Mouse (Mus musculus): Measurements from ENCODE around the gene Asprv1.

Asprv1 gene

DNA sequence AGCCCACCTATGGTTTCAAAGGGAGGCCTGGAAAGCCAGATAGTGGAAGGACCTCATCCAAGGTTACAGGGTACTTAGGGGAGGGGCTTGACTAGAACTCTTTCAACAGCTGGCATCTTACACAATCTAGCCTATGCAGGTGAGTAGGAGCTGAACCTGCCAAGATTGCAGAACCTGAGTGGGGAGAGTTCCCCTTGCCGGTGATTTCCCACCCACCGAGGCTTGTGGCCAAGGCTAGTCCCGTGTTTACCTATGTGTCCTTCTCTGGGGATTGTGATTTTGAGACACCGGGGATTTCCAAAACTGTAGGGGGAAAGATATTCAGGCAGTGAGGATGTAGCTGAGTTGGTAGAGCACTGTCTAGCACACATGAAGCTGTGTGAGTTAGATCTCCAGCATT, 12.7 kb upstream of the Asprv1 start:
- DNase-seq (ENCODE audit: low read depth, low spot score) = no peak

DNA sequence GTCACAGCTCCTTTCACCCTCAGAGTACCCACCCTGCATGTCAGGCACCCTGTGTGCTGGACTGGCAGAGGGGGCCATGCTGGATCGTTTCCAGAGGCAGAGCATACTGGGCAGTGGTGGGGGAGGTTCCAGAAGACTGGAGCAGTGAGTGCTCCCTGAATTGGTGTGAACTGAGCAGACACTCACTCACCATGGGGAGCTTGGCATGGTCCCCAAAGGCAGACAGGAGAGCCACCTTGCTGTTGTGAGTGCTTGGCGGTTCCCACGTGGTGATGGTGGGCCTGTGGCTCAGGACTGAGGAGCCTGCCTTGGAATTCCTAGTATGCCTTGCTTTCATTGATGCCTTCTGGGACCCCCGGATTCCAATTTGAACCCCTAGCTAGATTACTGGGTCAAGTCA, 4.8 kb upstream of the Asprv1 start:
- no peak for DNase-seq (ENCODE audit: low read depth, low spot score)

GRCm38 (mm10) chr6:86624074-86625030, 3.6 kb upstream of the Asprv1 start:
- DNase-seq (ENCODE audit: low read depth, low spot score) = peak; percentile 37

GRCm38 (mm10) chr6:86630141-86630540, 2.2 kb downstream of the Asprv1 start:
- no peak for DNase-seq (ENCODE audit: low read depth, low spot score)

DNA sequence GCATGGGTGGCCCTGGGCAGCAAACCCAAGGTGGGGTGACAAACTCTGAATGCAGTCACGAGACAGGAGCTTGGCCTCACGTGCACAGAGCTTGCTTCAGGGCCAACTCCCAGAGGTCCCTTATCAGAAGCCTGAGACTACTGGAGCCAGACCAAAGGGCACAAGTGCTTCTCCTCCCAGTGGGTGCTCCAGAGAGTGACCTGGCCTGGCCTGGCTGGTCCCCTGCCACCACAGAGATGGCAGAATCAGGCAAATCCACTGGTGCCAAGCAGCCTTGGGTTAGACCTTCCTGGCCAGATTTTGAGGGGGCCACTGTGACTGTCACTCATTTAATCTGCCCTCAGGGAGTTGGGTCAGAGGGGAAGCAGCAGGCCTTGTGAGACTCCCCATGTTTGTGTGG, 8.5 kb downstream of the Asprv1 start:
- DNase-seq (ENCODE audit: low read depth, low spot score) = no peak

DNA sequence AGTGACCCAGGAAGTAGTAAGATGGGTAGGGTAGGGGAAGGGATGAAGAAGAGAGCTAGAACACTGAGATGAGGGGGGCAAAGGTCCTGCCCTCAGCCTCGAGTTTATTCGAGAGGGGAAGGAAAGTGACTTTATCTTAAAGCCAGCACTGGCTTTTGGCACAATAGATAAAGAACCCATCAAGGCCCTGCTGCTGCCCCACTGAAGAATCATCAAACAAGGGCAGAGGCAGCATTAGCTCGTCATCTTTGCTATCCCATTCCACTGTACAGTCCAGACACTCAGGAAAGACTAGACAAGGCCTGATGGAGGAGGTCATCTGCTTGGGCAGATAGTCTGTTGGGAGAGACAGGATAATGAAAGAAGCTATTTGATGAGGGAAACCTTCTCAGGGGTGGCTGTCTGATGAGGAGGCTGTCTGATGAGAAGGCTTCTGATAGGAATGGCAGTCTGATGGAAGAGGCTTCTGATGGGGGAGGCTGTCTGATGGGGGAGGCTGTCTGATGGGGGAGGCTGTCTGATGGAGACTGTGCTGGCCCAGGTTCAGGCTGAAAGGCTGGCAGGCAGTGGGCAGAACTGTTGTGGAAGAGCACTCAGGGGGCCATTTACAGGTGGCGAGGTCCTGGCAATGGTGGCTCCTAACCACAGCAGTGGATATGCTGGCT, 9.3 kb downstream of the Asprv1 start:
- no peak for DNase-seq (ENCODE audit: low read depth, low spot score)

DNA sequence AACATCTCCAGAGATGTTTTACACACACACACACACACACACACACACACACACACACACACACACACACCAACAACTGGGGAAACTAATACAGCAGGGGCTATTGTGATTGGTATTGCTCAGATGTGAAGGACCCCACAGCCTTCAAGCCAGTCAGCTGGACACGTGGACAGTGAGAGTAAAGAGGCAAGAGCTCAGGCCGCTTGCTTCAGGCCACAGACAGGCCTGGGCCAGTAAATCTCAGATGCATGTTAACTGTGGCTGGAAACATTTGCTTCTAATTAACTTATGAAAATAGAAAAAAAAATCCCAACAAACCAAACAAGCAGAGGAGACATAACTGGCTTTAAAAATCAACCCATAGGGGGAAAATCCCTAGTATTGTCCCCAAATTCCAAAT, 9.9 kb downstream of the Asprv1 start:
- no peak for DNase-seq (ENCODE audit: low read depth, low spot score)

GRCm38 (mm10) chr6:86638434-86638833, 10.5 kb downstream of the Asprv1 start:
- no peak for DNase-seq (ENCODE audit: low read depth, low spot score)

DNA sequence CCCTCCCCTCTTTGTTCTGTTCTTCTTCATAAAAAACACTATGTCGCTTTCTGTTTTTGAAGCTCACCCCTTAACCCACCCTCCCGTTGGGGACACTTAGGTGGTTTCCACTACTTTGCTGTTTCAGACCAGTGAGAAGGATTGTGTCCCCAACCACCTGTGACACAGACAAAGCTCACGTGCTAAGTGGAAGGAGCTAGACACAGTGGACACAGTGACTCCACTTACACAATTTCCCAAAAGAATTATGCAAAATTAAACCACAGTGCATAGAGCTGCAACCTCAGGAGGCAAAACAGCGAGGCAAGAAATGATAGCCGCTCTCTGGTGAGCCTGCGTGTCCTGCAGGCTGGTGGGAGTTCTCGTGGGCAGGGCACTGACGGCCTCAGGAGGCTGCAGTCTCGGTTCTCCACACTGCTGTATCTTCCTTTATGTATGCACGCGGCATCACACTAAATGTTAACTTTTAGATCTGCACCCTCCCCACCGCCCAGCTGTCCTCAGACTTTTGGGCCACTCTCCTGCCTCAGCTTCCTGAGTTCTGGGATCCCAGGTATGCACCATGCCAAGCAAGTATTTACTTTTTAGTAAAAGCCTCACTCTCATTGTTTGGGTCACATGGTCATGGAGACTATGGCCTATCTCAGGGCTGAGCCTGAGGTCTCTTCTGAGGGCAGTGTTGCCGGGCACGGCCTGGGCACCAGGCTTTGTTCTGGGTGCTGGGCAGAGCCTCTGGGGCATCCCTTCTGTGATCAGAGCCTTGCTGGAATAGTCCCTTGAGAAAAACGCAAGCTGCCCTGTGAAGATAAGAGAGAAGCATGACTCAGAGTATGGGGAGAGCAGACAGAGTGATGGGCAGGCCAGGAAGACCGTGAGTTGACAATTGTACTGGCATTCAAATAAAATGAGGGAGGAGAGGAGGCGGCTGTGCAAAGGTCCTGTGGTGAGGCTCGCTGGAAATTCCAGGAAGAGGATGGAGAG, 11.5 kb downstream of the Asprv1 start:
- DNase-seq (ENCODE audit: low read depth, low spot score) = no peak

- no peak for DNase-seq (ENCODE audit: low read depth, low spot score)
Measured at GRCm38 (mm10) chr6:86640161-86640560, 12.2 kb downstream of the Asprv1 start.

DNA sequence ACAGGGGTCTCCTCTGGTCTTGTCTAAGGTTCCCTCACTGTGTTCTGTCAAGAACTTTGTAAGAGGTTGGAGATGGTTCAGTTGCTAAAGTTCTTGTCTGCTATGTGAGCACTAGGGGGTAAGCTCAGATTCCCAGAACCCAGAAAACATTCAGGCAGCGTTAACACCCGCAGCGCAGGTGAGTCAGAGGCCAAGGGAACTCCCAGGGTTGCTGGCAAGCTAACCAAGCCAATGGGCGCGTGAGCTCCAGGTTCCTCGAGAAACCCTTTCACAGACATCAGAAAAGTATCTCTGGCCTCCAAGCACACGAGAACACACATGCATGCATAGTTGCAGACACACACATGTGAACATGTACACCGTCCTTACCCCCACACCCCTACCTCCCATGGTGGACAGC, 12.8 kb downstream of the Asprv1 start:
- no peak for DNase-seq (ENCODE audit: low read depth, low spot score)

DNA sequence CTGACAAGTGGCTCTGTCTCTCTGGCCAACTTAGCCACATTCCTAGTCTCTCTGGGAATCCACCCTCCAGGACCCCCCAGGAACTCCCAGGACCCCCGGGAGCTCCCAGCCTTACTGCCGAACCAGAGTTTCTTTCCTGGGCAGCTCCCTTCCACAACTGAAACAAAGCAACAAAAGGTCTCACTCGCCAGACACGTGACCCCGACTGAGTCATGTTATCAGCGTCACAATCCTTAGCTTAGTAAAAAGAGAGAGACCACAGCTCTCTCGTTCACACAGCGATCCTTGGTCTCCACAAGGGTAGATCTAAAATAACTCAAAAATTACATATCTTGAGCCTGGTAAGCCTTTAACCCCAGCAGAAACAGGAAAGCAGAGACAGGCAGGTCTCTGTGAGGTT, 13.8 kb downstream of the Asprv1 start:
- peak; percentile 70 for DNase-seq (ENCODE audit: low read depth, low spot score)

DNA sequence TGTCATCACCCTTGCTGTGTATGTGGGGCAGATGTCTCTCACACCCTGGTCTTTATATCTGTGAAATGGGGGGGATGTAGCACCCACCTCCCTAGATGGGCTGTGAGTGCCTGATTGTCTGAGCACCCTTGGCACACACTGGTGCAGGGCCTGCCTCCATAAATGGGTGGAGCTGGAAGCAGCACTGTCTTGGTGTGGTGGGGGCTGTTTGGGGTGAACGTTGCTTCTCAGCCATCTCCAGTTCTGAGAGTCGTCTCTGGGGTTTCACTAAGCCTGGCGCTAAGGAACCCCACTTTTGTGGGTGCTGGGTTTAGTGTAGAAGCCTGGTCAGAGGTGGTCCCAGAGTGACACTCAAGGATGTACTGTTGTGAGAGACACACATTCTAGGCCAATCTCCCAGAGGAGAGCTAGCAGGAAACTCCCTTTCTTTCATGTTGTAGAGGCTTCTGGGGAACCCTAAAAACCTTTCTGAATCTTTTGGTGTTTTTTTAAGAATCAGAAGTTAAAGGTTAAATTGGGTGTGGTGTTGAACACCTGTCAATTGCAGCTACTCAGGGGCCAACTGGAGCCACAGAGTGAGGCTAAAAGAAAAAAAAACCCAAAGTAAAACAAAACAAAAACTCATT, 16.9 kb downstream of the Asprv1 start:
- no peak for DNase-seq (ENCODE audit: low read depth, low spot score)

DNA sequence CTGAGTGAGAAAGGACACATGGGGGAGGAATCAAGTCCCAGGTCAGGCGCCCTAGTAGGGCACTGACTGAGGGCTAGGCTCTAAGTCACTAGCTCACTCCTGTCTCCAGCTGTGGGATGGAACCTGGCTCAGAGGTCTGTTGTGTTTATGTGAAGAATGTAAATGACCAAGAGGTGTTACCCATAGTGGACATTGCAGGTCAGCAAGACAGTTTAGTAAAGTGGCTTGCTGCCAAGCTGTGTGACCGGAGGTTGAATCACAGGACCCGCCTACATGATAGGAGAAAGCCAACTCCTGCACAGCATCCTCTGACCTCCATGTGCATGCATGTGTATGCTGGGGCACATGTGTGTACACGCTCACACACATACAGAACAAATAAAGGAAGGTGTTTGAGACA, 17.6 kb downstream of the Asprv1 start:
- no peak for DNase-seq (ENCODE audit: low read depth, low spot score)

- no peak for DNase-seq (ENCODE audit: low read depth, low spot score)
Measured at GRCm38 (mm10) chr6:86646143-86646542, 18.2 kb downstream of the Asprv1 start.

DNA sequence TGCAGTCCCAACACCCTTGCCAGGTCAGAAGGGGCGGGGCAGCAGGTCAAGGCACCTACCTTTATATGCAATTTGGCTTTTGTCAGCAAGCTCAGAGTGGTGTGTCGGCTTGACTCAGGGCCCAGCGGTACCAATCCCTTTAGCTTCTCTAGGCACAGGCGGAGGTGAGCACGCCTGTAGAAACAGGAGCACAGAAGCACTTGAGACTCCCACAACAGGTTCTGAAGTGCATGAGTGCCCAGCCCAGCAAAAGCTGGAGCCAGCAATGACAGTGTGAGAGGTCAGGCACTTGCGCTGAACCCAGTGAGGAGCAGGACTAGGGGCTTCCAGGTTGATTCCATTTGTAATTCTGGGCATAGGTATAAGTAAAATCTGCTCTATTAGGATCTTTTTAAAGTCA, 25.1 kb downstream of the Asprv1 start:
- DNase-seq (ENCODE audit: low read depth, low spot score) = no peak

DNA sequence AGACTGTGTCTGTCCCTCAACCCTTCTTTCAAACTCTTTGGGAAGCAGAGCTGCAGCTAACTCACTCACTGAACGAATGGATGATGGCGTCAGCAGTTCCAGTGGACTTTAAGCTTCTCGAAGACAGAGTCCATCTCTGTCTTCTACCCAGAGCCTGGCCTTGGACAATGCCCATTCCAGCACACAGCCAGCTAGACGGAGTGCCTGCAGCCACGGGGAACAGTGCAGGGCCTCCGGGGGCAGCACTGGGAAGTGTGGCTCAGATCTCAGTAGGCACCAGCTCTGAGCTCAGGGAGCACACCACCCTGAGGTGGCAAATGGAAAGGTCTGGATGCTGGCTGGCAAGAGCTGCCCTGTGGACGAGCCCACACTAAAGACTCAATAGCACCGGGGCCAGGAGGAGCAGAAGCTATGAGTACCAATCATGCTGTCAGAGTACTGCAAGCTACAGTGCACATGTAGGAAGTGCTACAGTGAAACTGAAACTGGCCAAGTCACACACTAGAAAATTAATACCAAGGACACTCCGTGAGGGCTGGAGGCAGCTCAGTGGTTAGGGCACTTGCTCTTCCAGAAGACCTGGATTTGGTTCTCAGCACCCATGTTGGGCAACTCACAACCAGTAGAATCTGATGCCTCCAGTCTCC, 26.4 kb downstream of the Asprv1 start:
- no peak for DNase-seq (ENCODE audit: low read depth, low spot score)

- DNase-seq (ENCODE audit: low read depth, low spot score) = no peak
Measured at GRCm38 (mm10) chr6:86658501-86658900, 30.5 kb downstream of the Asprv1 start.

DNA sequence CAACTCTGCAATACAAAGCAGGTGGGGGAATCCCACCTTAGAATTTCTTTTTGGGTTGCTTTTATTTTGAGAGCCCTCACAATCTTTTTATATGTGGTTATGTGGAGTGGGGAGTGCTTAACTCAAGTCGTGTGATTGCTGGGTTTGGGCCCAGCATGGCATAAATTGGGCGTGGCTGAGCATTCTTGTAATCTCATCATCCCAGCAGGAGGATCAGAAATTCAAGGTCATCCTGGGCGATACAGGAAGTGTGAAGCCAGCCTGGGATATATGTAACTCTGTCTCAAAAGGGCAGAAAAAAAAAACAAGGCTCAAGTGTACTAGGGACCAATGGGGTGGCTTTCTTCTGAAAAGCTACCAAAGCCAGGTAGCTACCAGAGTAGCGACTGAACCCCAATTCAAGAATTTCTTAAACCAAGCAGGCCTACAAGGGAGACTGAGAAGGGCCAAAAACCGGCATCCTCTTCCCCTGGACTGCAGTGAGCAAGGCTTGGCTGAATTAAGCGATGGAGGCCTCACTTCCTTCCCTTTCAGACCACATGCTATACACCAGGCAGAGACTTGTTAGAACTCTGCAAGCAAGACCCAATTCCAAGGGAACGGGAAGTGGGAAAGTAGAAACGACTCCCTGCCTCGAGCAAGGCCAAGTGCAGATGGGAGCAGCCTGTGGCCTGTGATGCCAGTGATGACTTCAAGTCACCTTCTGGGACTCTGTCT, 32.4 kb downstream of the Asprv1 start:
- DNase-seq (ENCODE audit: low read depth, low spot score) = peak; percentile 57

DNA sequence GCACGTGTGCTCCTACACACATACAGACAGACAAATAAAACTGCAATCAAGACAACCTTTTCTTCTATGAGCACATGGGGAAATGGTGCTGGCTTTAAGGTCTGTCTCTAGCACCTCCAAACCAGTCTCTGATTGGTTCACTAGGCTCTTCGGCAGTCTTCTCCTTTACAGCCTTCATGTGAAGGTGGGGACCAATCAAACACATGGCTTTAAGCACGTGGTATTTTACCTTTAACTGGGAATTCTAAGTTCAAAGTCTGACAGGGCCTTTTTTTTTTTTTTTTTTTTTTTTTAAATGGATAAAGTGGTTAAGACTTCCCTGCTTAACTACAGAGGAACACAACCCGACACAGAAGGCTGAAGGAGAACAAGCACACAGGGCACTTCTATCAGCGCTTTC, 37.1 kb downstream of the Asprv1 start:
- no peak for DNase-seq (ENCODE audit: low read depth, low spot score)
